Mouse (Mus musculus) embryonic facial prominence, embryonic 15.5 days (tissue): Measurements from ENCODE around the gene Gpn1. TPM values are rescaled to one million over a fixed set of nuclear protein-coding genes. Genes with fewer than 3 reads are reported as not detected.
"Not testable (repeated sequence)": the region's sequence is repeated elsewhere in the genome, so short reads cannot be mapped to it uniquely, and the experiment has no call there.

ENCODE experiments used
- ATAC-seq: fragments of 200-750 bp; cut with Nextera tagmentation; 2 replicates; pipeline ENCODE4 v1.8.0; 2017; ENCODE audit warnings: low read depth, moderate TSS enrichment; ENCODE audit not compliant: insufficient number of reproducible peaks, low FRiP score, low TSS enrichment
- H3K27ac ChIP-seq: fragments of 300-500 bp; sonication (generic); replicated peaks from 2 replicates; pipeline ENCODE4 v1.5.1; 2015; ENCODE audit warnings: mild to moderate bottlenecking, inconsistent platforms
- H3K27me3 ChIP-seq: fragments of 300-500 bp; sonication (generic); 2 replicates; pipeline ENCODE4 v1.6.1; 2015; ENCODE audit warnings: inconsistent platforms
- H3K36me3 ChIP-seq: fragments of 300-500 bp; sonication (generic); 2 replicates; pipeline ENCODE4 v1.6.1; 2015; ENCODE audit warnings: mild to moderate bottlenecking, inconsistent platforms
- H3K4me1 ChIP-seq: fragments of 300-500 bp; sonication (generic); 2 replicates; pipeline ENCODE4 v1.6.1; 2015; ENCODE audit warnings: inconsistent platforms
- H3K4me2 ChIP-seq: fragments of 300-500 bp; sonication (generic); replicated peaks from 2 replicates; pipeline ENCODE4 v1.6.1; 2015; ENCODE audit warnings: mild to moderate bottlenecking, inconsistent platforms
- H3K4me3 ChIP-seq: fragments of 300-500 bp; sonication (generic); replicated peaks from 2 replicates; pipeline ENCODE4 v1.5.1; 2015; ENCODE audit warnings: mild to moderate bottlenecking, inconsistent platforms
- H3K9ac ChIP-seq: fragments of 300-500 bp; sonication (generic); 2 replicates; pipeline ENCODE4 v1.6.1; 2015; ENCODE audit warnings: inconsistent platforms
- H3K9me3 ChIP-seq: fragments of 300-500 bp; sonication (generic); replicated peaks from 2 replicates; pipeline ENCODE4 v1.6.1; 2016; ENCODE audit warnings: inconsistent platforms
- WGBS: fragments of 180-500 bp; shearing (Covaris S2); methylation state at CpG from one replicate; pipeline ENCODE4 v1.1.7; 2015; 5-methylcytosine and 5-hydroxymethylcytosine counted together
- polyA plus RNA-seq: library from polyadenylated mRNA; unstranded; fragments of >200 nt; fragmentation: Nextera tagmentation; extraction: Ambion mirVana; gene quantifications from 2 replicates; pipeline ENCODE4 v1.2.1, GENCODE M21; 2015

Gpn1 gene
- polyA plus RNA-seq, 1 experiment from 2014 or later, result 53.7 TPM

DNA sequence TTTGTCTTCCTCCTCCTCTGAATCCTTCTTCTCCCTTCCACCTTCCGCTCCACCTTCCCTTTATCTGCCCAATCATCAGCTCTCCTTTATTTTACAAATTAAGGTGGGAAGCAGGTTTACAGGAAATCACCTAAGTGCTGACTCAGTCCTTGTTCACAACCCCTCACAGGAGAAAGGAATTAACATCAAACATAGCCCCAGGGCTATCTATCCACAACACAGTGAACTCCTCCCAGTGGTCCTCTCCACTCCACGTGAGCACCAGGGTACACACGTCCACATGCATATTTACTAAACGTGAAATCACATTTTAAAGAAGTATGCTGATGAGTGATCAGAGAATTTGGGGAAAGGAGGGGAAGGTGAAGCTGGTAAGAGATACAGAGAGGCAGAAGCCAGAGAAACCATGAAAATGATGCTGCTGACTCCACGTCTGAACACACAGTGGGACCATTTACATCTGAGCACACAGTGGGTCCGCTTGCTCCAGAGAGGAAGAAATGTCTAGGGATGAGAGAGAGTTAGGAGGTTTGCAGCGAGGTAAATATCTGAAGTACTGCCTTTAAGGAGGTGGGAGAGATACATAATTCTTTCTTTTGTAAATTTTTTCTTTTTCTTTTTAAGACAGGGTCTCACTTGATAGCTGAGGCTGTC lies 5.3 kb upstream of the Gpn1 start:
- H3K4me3 ChIP-seq, result no peak overlapping the region
- H3K27ac ChIP-seq, result no peak overlapping the region
- no peak for ATAC-seq
- H3K27me3 ChIP-seq, result no peaks in the 10 kb centered on the region
- no peaks in the 10 kb centered on the region for H3K9me3 ChIP-seq
- H3K36me3 ChIP-seq, result 0 out of 2 replicates have a peak, but pooled peaks cover 6% of the 10 kb centered on the region
- no peak overlapping the region for H3K9ac ChIP-seq
- WGBS, result 62% methylated on average over 7 of the region's 7 CpGs
- H3K4me2 ChIP-seq, result no peak overlapping the region
- no peaks in the 10 kb centered on the region for H3K4me1 ChIP-seq

DNA sequence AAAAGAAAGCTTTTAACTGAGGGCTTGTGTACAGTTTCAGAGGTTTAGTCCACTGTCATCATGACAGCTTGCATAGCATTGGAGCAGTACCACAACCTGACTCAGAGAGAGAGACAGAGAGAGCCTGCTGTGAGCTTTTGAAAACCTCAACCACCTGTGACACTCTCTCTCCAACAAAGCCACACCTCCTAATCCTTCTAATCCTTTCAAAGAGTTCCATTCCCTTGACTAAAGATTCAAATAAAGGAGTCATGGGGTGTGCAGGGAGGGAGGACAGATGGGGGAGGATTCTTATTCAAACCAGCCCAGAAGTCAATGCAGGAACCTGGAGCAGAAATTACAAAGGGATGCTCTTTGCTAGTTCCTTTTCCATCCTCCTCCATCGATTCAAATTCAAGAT lies 2.5 kb upstream of the Gpn1 start:
- H3K4me1 ChIP-seq, result peaks cover 10% of the 10 kb centered on the region
- H3K9me3 ChIP-seq, result no peaks in the 10 kb centered on the region
- H3K4me2 ChIP-seq, result no peak overlapping the region
- no peaks in the 10 kb centered on the region for H3K27me3 ChIP-seq
- no peak overlapping the region for H3K4me3 ChIP-seq
- no peak overlapping the region for H3K9ac ChIP-seq
- ATAC-seq, result no peak
- H3K36me3 ChIP-seq, result peaks cover 8% of the 10 kb centered on the region; the same call in 1 of the 2 replicates
- H3K27ac ChIP-seq, result no peak overlapping the region
- WGBS, result 63% methylated on average over 1 of the region's 1 CpGs

- no peaks in the 10 kb centered on the region for H3K27me3 ChIP-seq
- no peak overlapping the region for H3K9ac ChIP-seq
- ATAC-seq, result no peak
- H3K4me1 ChIP-seq, result no peaks in the 10 kb centered on the region
- no peaks in the 10 kb centered on the region for H3K9me3 ChIP-seq
- no peak overlapping the region for H3K4me2 ChIP-seq
- H3K27ac ChIP-seq, result no peak overlapping the region
- H3K4me3 ChIP-seq, result no peak overlapping the region
- peaks cover 87% of the 10 kb centered on the region for H3K36me3 ChIP-seq
- 93% methylated on average over 10 of the region's 10 CpGs for WGBS
Observed at GRCm38 (mm10) chr5:31504843-31505242, 10.3 kb downstream of the Gpn1 start.

GRCm38 (mm10) chr5:31512481-31512880 lies 17.9 kb downstream of the Gpn1 start:
- Histone ChIP-seq H3K9me3 (no peaks in the 10 kb centered on the region), H3K4me2 (no peak overlapping the region), H3K27ac (no peak overlapping the region), H3K4me1 (no peaks in the 10 kb centered on the region), H3K9ac (no peak overlapping the region), H3K36me3 (peaks cover 87% of the 10 kb centered on the region), H3K27me3 (no peaks in the 10 kb centered on the region), H3K4me3 (no peak overlapping the region)
- no peak for ATAC-seq
- WGBS, result 90% methylated on average over 1 of the region's 1 CpGs

DNA sequence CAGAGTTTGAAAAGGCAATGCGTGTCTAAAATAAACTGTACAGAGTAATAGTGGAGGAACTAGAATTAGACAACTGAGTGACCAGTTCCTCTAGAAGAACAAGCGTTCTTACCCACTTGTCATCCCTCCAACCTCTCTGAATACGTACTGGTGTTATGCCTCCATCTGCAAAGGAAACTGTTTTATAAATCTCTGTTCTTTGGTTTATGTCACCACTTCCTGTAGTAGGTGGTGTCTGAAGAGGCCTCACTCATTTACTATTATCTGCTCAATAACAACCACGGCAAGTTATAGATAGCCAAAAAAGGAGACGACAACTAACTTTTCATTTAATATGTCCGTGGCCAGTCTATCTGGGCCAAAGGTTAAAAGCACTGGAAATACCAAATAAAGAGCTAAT lies 26.0 kb downstream of the Gpn1 start:
- 97% methylated on average over 6 of the region's 6 CpGs for WGBS
- Histone ChIP-seq H3K27ac (no peak overlapping the region), H3K4me3 (no peak overlapping the region), H3K36me3 (peaks cover 67% of the 10 kb centered on the region), H3K4me1 (peaks cover 2% of the 10 kb centered on the region; the same call in 1 of the 2 replicates), H3K9ac (no peak overlapping the region), H3K4me2 (no peak overlapping the region), H3K9me3 (no peaks in the 10 kb centered on the region), H3K27me3 (no peaks in the 10 kb centered on the region)
- no peak for ATAC-seq

GRCm38 (mm10) chr5:31526354-31527116 lies 32.0 kb downstream of the Gpn1 start, which contains the start of gene Slc4a1ap:
TSS of gene Slc4a1ap (plus strand) at chr5:31526995.
- H3K4me2 ChIP-seq, result peak within 1 kb of the TSS; percentile 95
- peak within 1 kb of the TSS; percentile 82 for H3K4me3 ChIP-seq
- H3K9me3 ChIP-seq, result no peaks in the 10 kb centered on the region
- peak within 1 kb of the TSS; percentile 87 for H3K27ac ChIP-seq
- peaks cover 20% of the 10 kb centered on the region for H3K4me1 ChIP-seq
- H3K27me3 ChIP-seq, result no peaks in the 10 kb centered on the region
- ATAC-seq, result peak; percentile 77
- under 1% methylated on average over 28 of the region's 28 CpGs for WGBS
- peaks cover 33% of the 10 kb centered on the region for H3K36me3 ChIP-seq
- H3K9ac ChIP-seq, result peak within 1 kb of the TSS; percentile 85

- H3K9ac ChIP-seq, result peak overlapping the region; percentile 85
- H3K27me3 ChIP-seq, result no peaks in the 10 kb centered on the region
- H3K4me2 ChIP-seq, result peak overlapping the region; percentile 95
- H3K4me1 ChIP-seq, result peaks cover 20% of the 10 kb centered on the region
- H3K4me3 ChIP-seq, result peak overlapping the region; percentile 82
- no peaks in the 10 kb centered on the region for H3K9me3 ChIP-seq
- H3K27ac ChIP-seq, result peak overlapping the region; percentile 87
- H3K36me3 ChIP-seq, result peaks cover 35% of the 10 kb centered on the region
- WGBS, result 2% methylated on average over 40 of the region's 40 CpGs
- peak; percentile 7; the same call in 1 of the 2 replicates for ATAC-seq
Observed at GRCm38 (mm10) chr5:31527117-31527680, 32.7 kb downstream of the Gpn1 start.

- peak within 1 kb of the TSS; percentile 85 for H3K9ac ChIP-seq
- peak within 1 kb of the TSS; percentile 95 for H3K4me2 ChIP-seq
- peak within 1 kb of the TSS; percentile 82 for H3K4me3 ChIP-seq
- ATAC-seq, H3K9me3 ChIP-seq, H3K27me3 ChIP-seq: not testable (repeated sequence)
- H3K36me3 ChIP-seq, result peaks cover 35% of the 10 kb centered on the region
- peak within 1 kb of the TSS; percentile 87 for H3K27ac ChIP-seq
- peaks cover 20% of the 10 kb centered on the region for H3K4me1 ChIP-seq
- 79% methylated on average over 11 of the region's 11 CpGs for WGBS
Observed at GRCm38 (mm10) chr5:31527707-31528106, 33.2 kb downstream of the Gpn1 start, which contains the start of gene Supt7l. TSS of gene Supt7l (minus strand) at chr5:31527807.

DNA sequence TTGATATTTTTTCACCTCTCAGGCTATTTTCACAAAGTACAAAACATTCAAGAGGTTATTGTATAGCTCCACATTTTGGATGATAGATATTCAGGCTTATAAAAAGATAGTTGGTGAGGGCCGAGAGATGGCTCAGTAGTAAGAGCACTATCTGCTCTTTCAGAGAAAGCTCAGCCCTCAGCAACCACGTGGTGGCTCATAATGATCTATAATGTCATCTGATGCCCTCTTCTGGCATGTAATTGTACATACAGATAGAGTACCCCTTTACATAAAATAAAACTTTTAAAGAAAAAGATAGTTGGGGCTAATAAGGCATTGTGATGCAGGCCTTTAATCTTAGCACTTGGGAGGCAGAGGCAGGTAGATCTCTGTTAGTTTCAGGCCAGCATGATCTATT lies 34.0 kb downstream of the Gpn1 start:
- no peak overlapping the region for H3K4me3 ChIP-seq
- H3K27ac ChIP-seq, result no peak overlapping the region
- 0 out of 2 replicates have a peak overlapping the region, but pooled peaks have one; percentile 95 for H3K4me2 ChIP-seq
- peaks cover 41% of the 10 kb centered on the region for H3K36me3 ChIP-seq
- H3K4me1 ChIP-seq, result peaks cover 20% of the 10 kb centered on the region
- no peak overlapping the region for H3K9ac ChIP-seq
- no peak for ATAC-seq
- 51% methylated on average over 2 of the region's 2 CpGs for WGBS
- no peaks in the 10 kb centered on the region for H3K9me3 ChIP-seq
- no peaks in the 10 kb centered on the region for H3K27me3 ChIP-seq

DNA sequence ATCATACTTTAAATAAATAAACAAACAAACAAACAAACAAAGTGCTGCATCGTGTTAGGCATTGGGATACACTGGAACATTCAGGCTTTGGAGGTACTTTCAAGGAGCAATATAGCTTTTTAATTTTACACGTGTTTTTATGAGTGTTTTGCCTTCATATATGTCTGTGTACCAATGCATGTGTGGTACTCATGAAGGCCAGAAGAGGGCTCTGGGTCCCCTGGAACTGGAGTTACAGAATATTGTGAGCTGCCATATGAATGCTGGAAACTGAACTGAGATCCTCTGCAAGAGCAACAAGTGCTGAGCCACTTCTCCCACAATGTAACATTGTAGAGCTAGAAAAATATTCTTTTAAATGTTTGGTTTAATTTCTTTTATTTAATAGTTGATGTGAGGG lies 40.7 kb downstream of the Gpn1 start:
- Histone ChIP-seq H3K36me3 (peaks cover 85% of the 10 kb centered on the region), H3K4me2 (no peak overlapping the region), H3K27me3 (no peaks in the 10 kb centered on the region), H3K27ac (no peak overlapping the region), H3K9ac (no peak overlapping the region), H3K4me1 (no peaks in the 10 kb centered on the region), H3K4me3 (no peak overlapping the region), H3K9me3 (no peaks in the 10 kb centered on the region)
- no peak for ATAC-seq
- 94% methylated on average over 2 of the region's 2 CpGs for WGBS

GRCm38 (mm10) chr5:31559401-31559800 lies 64.9 kb downstream of the Gpn1 start:
- 29% methylated on average over 1 of the region's 1 CpGs for WGBS
- Histone ChIP-seq H3K4me1 (peaks cover 12% of the 10 kb centered on the region), H3K4me3 (no peak overlapping the region), H3K9ac (no peak overlapping the region), H3K4me2 (no peak overlapping the region), H3K9me3 (no peaks in the 10 kb centered on the region), H3K27me3 (no peaks in the 10 kb centered on the region), H3K36me3 (peaks cover 50% of the 10 kb centered on the region), H3K27ac (no peak overlapping the region)
- ATAC-seq, result no peak
